Mouse (Mus musculus) cerebellum, adult 11-12 months (tissue): ENCODE data around the gene Cep97.
A peak's percentile ranks its signal among the peaks of the same experiment; 100 is the strongest.

ENCODE experiments used
- DNase-seq: peaks from one replicate; pipeline ENCODE4 v3.0.0; 2022

The Cep97 gene

GRCm38 (mm10) chr16:55940781-55941180 is 6.1 kb upstream of the Cep97 start:
- no peak for DNase-seq

- no peak for DNase-seq
Measured at GRCm38 (mm10) chr16:55939703-55940102, 5.0 kb upstream of the Cep97 start.

- no peak for DNase-seq
Measured at GRCm38 (mm10) chr16:55938761-55939160, 4.1 kb upstream of the Cep97 start.

- DNase-seq = peak; percentile 74
Measured at GRCm38 (mm10) chr16:55933681-55934343, 843 bp downstream of the Cep97 start.

- no peak for DNase-seq
Measured at GRCm38 (mm10) chr16:55924010-55924409, 10.6 kb downstream of the Cep97 start.

- no peak for DNase-seq
Measured at GRCm38 (mm10) chr16:55922079-55922478, 12.6 kb downstream of the Cep97 start.

- no peak for DNase-seq
Measured at GRCm38 (mm10) chr16:55914716-55915115, 19.9 kb downstream of the Cep97 start.

- DNase-seq = no peak
Measured at GRCm38 (mm10) chr16:55910208-55910793, 24.4 kb downstream of the Cep97 start.

- DNase-seq = no peak
Measured at GRCm38 (mm10) chr16:55906928-55907679, 27.6 kb downstream of the Cep97 start.

- DNase-seq = no peak
Measured at GRCm38 (mm10) chr16:55905370-55905769, 29.3 kb downstream of the Cep97 start.

- DNase-seq = no peak
Measured at GRCm38 (mm10) chr16:55901839-55902756, 32.6 kb downstream of the Cep97 start.

- DNase-seq = peak; percentile 29
Measured at GRCm38 (mm10) chr16:55898385-55899002, 36.2 kb downstream of the Cep97 start.

- DNase-seq = peak; percentile 46
Measured at GRCm38 (mm10) chr16:55895651-55896095, 39.0 kb downstream of the Cep97 start.

- peak; percentile 89 for DNase-seq
Measured at GRCm38 (mm10) chr16:55894893-55895650, 39.6 kb downstream of the Cep97 start, which contains the start of gene Nxpe3. Gene Nxpe3 (minus strand): TSS chr16:55895285.

GRCm38 (mm10) chr16:55894536-55894892 is 40.1 kb downstream of the Cep97 start:
- no peak for DNase-seq

GRCm38 (mm10) chr16:55893410-55894107 is 41.1 kb downstream of the Cep97 start:
- DNase-seq = no peak

GRCm38 (mm10) chr16:55892484-55892883 is 42.2 kb downstream of the Cep97 start:
- DNase-seq = no peak

GRCm38 (mm10) chr16:55891346-55891745 is 43.3 kb downstream of the Cep97 start:
- no peak for DNase-seq

- no peak for DNase-seq
Measured at GRCm38 (mm10) chr16:55890346-55891136, 44.1 kb downstream of the Cep97 start.

- DNase-seq = no peak
Measured at GRCm38 (mm10) chr16:55889451-55889850, 45.2 kb downstream of the Cep97 start.
